Mouse (Mus musculus): ENCODE results near the gene Prkag1. TPM values are rescaled to one million over a fixed set of nuclear protein-coding genes. Genes with fewer than 3 reads are reported as not detected.

The Prkag1 gene
- polyA plus RNA-seq, 1 experiment from 2014 or later = 89.5 TPM

- in situ Hi-C loops (cut with MboI; ENCODE audit: low pct_unique_long_range_greater_than_20kb) = no loop called here
- H3K27me3 ChIP-seq = peaks cover 7% of the 10 kb centered on the region
- ATAC-seq (no peak), DNase-seq (ENCODE audit: low read depth, low spot score) (no peak)
- ChIA-PET CTCF (interaction anchor here (2.3 kb wide), 1 partner anchor 18 kb away, joined by 6 read pairs; no protein-coding TSS in a partner anchor), POLR2A (no interaction called here)
- TF ChIP-seq CTCF (IDR thresholded peaks at IDR 0.05) = no peak
Measured at GRCm38 (mm10) chr15:98806809-98807770, 24.2 kb downstream of the Prkag1 start.

GRCm38 (mm10) chr15:98806071-98806808, 25.1 kb downstream of the Prkag1 start:
- DNase-seq (ENCODE audit: low read depth, low spot score) (no peak), ATAC-seq (no peak)
- in situ Hi-C loops (cut with MboI; ENCODE audit: low pct_unique_long_range_greater_than_20kb) = no loop called here
- POLR2A ChIA-PET = no interaction called here
- TF ChIP-seq CTCF (IDR thresholded peaks at IDR 0.05) = no peak
- CTCF ChIA-PET = no interaction called here
- peaks cover 10% of the 10 kb centered on the region for H3K27me3 ChIP-seq

GRCm38 (mm10) chr15:98805324-98806040, 25.8 kb downstream of the Prkag1 start:
- ATAC-seq = no peak
- H3K27me3 ChIP-seq = peaks cover 12% of the 10 kb centered on the region

GRCm38 (mm10) chr15:98804054-98804453, 27.3 kb downstream of the Prkag1 start:
- POLR2A ChIA-PET = no interaction called here
- peaks cover 12% of the 10 kb centered on the region for H3K27me3 ChIP-seq

More at GRCm38 (mm10) chr15:98805324-98806040, 25.8 kb downstream of the Prkag1 start:
- CTCF ChIA-PET = no interaction called here
- no peak for DNase-seq (ENCODE audit: low read depth, low spot score)
- POLR2A ChIA-PET = no interaction called here
- in situ Hi-C loops (cut with MboI; ENCODE audit: low pct_unique_long_range_greater_than_20kb) = no loop called here
- TF ChIP-seq CTCF (IDR thresholded peaks at IDR 0.05) = no peak

GRCm38 (mm10) chr15:98802926-98803325, 28.4 kb downstream of the Prkag1 start:
- DNase-seq (ENCODE audit: low read depth, low spot score) (no peak), ATAC-seq (no peak)
- no peak for TF ChIP-seq CTCF (IDR thresholded peaks at IDR 0.05)
- in situ Hi-C loops (cut with MboI; ENCODE audit: low pct_unique_long_range_greater_than_20kb) = no loop called here
- peaks cover 16% of the 10 kb centered on the region for H3K27me3 ChIP-seq
- POLR2A ChIA-PET = no interaction called here
- CTCF ChIA-PET = interaction anchor here (1.5 kb wide), 1 partner anchor 9 kb away, joined by 4 read pairs; no protein-coding TSS in a partner anchor

More at GRCm38 (mm10) chr15:98804054-98804453, 27.3 kb downstream of the Prkag1 start:
- DNase-seq (ENCODE audit: low read depth, low spot score) (no peak), ATAC-seq (peak; percentile 33)
- CTCF ChIA-PET = interaction anchor here (0.7 kb wide), 1 partner anchor 11 kb away, joined by 3 read pairs; no protein-coding TSS in a partner anchor
- in situ Hi-C loops (cut with MboI; ENCODE audit: low pct_unique_long_range_greater_than_20kb) = no loop called here
- no peak for TF ChIP-seq CTCF (IDR thresholded peaks at IDR 0.05)

GRCm38 (mm10) chr15:98799396-98799795, 31.9 kb downstream of the Prkag1 start:
- ATAC-seq (no peak), DNase-seq (ENCODE audit: low read depth, low spot score) (peak; percentile 17)
- TF ChIP-seq CTCF (IDR thresholded peaks at IDR 0.05) = no peak
- in situ Hi-C loops (cut with MboI; ENCODE audit: low pct_unique_long_range_greater_than_20kb) = loop anchor here (5.0 kb wide), 1 partner anchor 227 kb away; the partner anchor contains the start of genes 4930415O20Rik and Ccnt1
- H3K27me3 ChIP-seq = peaks cover 17% of the 10 kb centered on the region
- ChIA-PET CTCF (interaction anchor here (0.7 to 2.3 kb wide), 7 partner anchors 10 to 139 kb away, joined by 3 to 9 read pairs (median 4); partner anchors contain the start of gene Wnt1), POLR2A (no interaction called here)

GRCm38 (mm10) chr15:98798903-98799302, 32.4 kb downstream of the Prkag1 start:
- no peak for DNase-seq (ENCODE audit: low read depth, low spot score)
- H3K27me3 ChIP-seq = peaks cover 17% of the 10 kb centered on the region

GRCm38 (mm10) chr15:98797835-98798492, 33.4 kb downstream of the Prkag1 start:
- H3K27me3 ChIP-seq = peaks cover 26% of the 10 kb centered on the region
- ChIA-PET CTCF (interaction anchor here (2.3 kb wide), 1 partner anchor 8 kb away, joined by 9 read pairs; the partner anchor contains the start of gene Wnt1), POLR2A (no interaction called here)
- no peak for DNase-seq (ENCODE audit: low read depth, low spot score)
- TF ChIP-seq CTCF (IDR thresholded peaks at IDR 0.05) = no peak
- in situ Hi-C loops (cut with MboI; ENCODE audit: low pct_unique_long_range_greater_than_20kb) = loop anchor here (5.0 kb wide), 1 partner anchor 226 kb away; the partner anchor contains the start of genes 4930415O20Rik and Ccnt1
- no peak for ATAC-seq

More at GRCm38 (mm10) chr15:98798903-98799302, 32.4 kb downstream of the Prkag1 start:
- ChIA-PET CTCF (interaction anchor here (1.1 to 2.3 kb wide), 4 partner anchors 9 to 85 kb away, joined by 4 to 9 read pairs (median 6); partner anchors contain the start of gene Wnt1), POLR2A (no interaction called here)
- in situ Hi-C loops (cut with MboI; ENCODE audit: low pct_unique_long_range_greater_than_20kb) = loop anchor here (5.0 kb wide), 1 partner anchor 227 kb away; the partner anchor contains the start of genes 4930415O20Rik and Ccnt1
- no peak for ATAC-seq
- TF ChIP-seq CTCF (IDR thresholded peaks at IDR 0.05) = no peak

All from Patski (cell line).